Mouse (Mus musculus) limb, embryonic 12.5 days (tissue): ENCODE measurements around the gene Rad51d. TPM values are rescaled to one million over a fixed set of nuclear protein-coding genes. Genes with fewer than 3 reads are reported as not detected.
"Not testable (repeated sequence)": the region's sequence is repeated elsewhere in the genome, so short reads cannot be mapped to it uniquely, and the experiment has no call there.

Experiments
- ATAC-seq: fragments of 200-750 bp; cut with Nextera tagmentation; 2 replicates; pipeline ENCODE4 v1.8.0; 2017; ENCODE audit warnings: low read depth, moderate TSS enrichment; ENCODE audit not compliant: insufficient number of reproducible peaks, insufficient read depth, low FRiP score, low TSS enrichment
- H3K27ac ChIP-seq: fragments of 300-500 bp; sonication (generic); 2 replicates; pipeline ENCODE4 v1.5.1; 2016; ENCODE audit warnings: mild to moderate bottlenecking, moderate library complexity
- H3K27me3 ChIP-seq: fragments of 300-500 bp; sonication (generic); 2 replicates; pipeline ENCODE4 v1.6.1; 2016; ENCODE audit warnings: mild to moderate bottlenecking, moderate library complexity
- H3K36me3 ChIP-seq: fragments of 300-500 bp; sonication (generic); 2 replicates; pipeline ENCODE4 v1.6.1; 2016; ENCODE audit warnings: mild to moderate bottlenecking, moderate library complexity
- H3K4me1 ChIP-seq: fragments of 300-500 bp; sonication (generic); replicated peaks from 2 replicates; pipeline ENCODE4 v1.6.1; 2016
- H3K4me2 ChIP-seq: fragments of 300-500 bp; sonication (generic); 2 replicates; pipeline ENCODE4 v1.6.1; 2016; ENCODE audit warnings: mild to moderate bottlenecking, moderate library complexity
- H3K4me3 ChIP-seq: fragments of 300-500 bp; sonication (generic); replicated peaks from 2 replicates; pipeline ENCODE4 v1.5.1; 2016; ENCODE audit warnings: mild to moderate bottlenecking
- H3K9ac ChIP-seq: fragments of 300-500 bp; sonication (generic); replicated peaks from 2 replicates; pipeline ENCODE4 v1.6.1; 2016; ENCODE audit warnings: mild to moderate bottlenecking, moderate library complexity
- H3K9me3 ChIP-seq: fragments of 300-500 bp; sonication (generic); 2 replicates; pipeline ENCODE4 v1.6.1; 2016; ENCODE audit warnings: mild to moderate bottlenecking, moderate library complexity
- WGBS: fragments of 180-500 bp; shearing (Covaris S2); methylation state at CpG from one replicate; pipeline ENCODE4 v1.1.7; 2016; 5-methylcytosine and 5-hydroxymethylcytosine counted together
- polyA plus RNA-seq: library from polyadenylated mRNA; unstranded; fragments of >200 nt; fragmentation: Nextera tagmentation; extraction: Ambion mirVana; gene quantifications from 2 replicates; pipeline ENCODE4 v1.2.1, GENCODE M21; 2016

The Rad51d gene
- polyA plus RNA-seq, 1 experiment from 2014 or later, result 10.3 TPM

GRCm38 (mm10) chr11:82838511-82838910 is 51.9 kb downstream of the Rad51d start:
- no peak overlapping the region for H3K4me2 ChIP-seq
- H3K9ac ChIP-seq, result no peak overlapping the region
- H3K27me3 ChIP-seq, result no peaks in the 10 kb centered on the region
- H3K4me1 ChIP-seq, result peaks cover 39% of the 10 kb centered on the region
- no peaks in the 10 kb centered on the region for H3K36me3 ChIP-seq
- ATAC-seq, result no peak
- H3K27ac ChIP-seq, result no peak overlapping the region
- WGBS, result 44% methylated on average over 5 of the region's 5 CpGs
- no peak overlapping the region for H3K4me3 ChIP-seq
- no peaks in the 10 kb centered on the region for H3K9me3 ChIP-seq

GRCm38 (mm10) chr11:82837848-82838247 is 52.6 kb downstream of the Rad51d start:
- 63% methylated on average over 7 of the region's 7 CpGs for WGBS
- H3K36me3 ChIP-seq, result no peaks in the 10 kb centered on the region
- no peak overlapping the region for H3K9ac ChIP-seq
- peaks cover 39% of the 10 kb centered on the region for H3K4me1 ChIP-seq
- H3K4me3 ChIP-seq, result no peak overlapping the region
- H3K27me3 ChIP-seq, result no peaks in the 10 kb centered on the region
- no peak for ATAC-seq
- H3K9me3 ChIP-seq, result no peaks in the 10 kb centered on the region
- H3K4me2 ChIP-seq, result no peak overlapping the region
- 0 out of 2 replicates have a peak overlapping the region, but pooled peaks have one; percentile 41 for H3K27ac ChIP-seq

- peaks cover 39% of the 10 kb centered on the region for H3K4me1 ChIP-seq
- no peaks in the 10 kb centered on the region for H3K36me3 ChIP-seq
- H3K27me3 ChIP-seq, result no peaks in the 10 kb centered on the region
- ATAC-seq, result no peak
- H3K4me2 ChIP-seq, result no peak overlapping the region
- H3K9ac ChIP-seq, result no peak overlapping the region
- 33% methylated on average over 7 of the region's 7 CpGs for WGBS
- 0 out of 2 replicates have a peak overlapping the region, but pooled peaks have one; percentile 80 for H3K27ac ChIP-seq
- no peak overlapping the region for H3K4me3 ChIP-seq
- no peaks in the 10 kb centered on the region for H3K9me3 ChIP-seq
Measured at GRCm38 (mm10) chr11:82837192-82837591, 53.2 kb downstream of the Rad51d start.

GRCm38 (mm10) chr11:82835616-82836432 is 54.6 kb downstream of the Rad51d start:
- no peaks in the 10 kb centered on the region for H3K27me3 ChIP-seq
- no peaks in the 10 kb centered on the region for H3K36me3 ChIP-seq
- H3K4me2 ChIP-seq, result no peak overlapping the region
- peaks cover 52% of the 10 kb centered on the region for H3K4me1 ChIP-seq
- ATAC-seq, result no peak
- peak overlapping the region; percentile 80 for H3K27ac ChIP-seq
- WGBS, result 45% methylated on average over 11 of the region's 11 CpGs
- H3K9ac ChIP-seq, result no peak overlapping the region
- no peak overlapping the region for H3K4me3 ChIP-seq
- H3K9me3 ChIP-seq, result no peaks in the 10 kb centered on the region

GRCm38 (mm10) chr11:82834359-82834758 is 56.1 kb downstream of the Rad51d start:
- not testable (repeated sequence) for H3K4me3 ChIP-seq, H3K36me3 ChIP-seq, ATAC-seq, H3K9ac ChIP-seq, H3K9me3 ChIP-seq, H3K27ac ChIP-seq, H3K4me2 ChIP-seq, H3K27me3 ChIP-seq
- H3K4me1 ChIP-seq, result peaks cover 53% of the 10 kb centered on the region
- WGBS, result 85% methylated on average over 7 of the region's 7 CpGs

- 90% methylated on average over 8 of the region's 8 CpGs for WGBS
- ATAC-seq, result no peak
- Histone ChIP-seq H3K9me3 (no peaks in the 10 kb centered on the region), H3K27ac (no peak overlapping the region), H3K27me3 (no peaks in the 10 kb centered on the region), H3K4me1 (peaks cover 53% of the 10 kb centered on the region), H3K36me3 (no peaks in the 10 kb centered on the region), H3K4me2 (no peak overlapping the region), H3K9ac (no peak overlapping the region), H3K4me3 (no peak overlapping the region)
Measured at GRCm38 (mm10) chr11:82833929-82834328, 56.5 kb downstream of the Rad51d start.

- not testable (repeated sequence) for ATAC-seq, H3K36me3 ChIP-seq
- 83% methylated on average over 10 of the region's 10 CpGs for WGBS
Measured at GRCm38 (mm10) chr11:82832402-82832801, 58.0 kb downstream of the Rad51d start.

GRCm38 (mm10) chr11:82831008-82831893 is 59.2 kb downstream of the Rad51d start:
- Histone ChIP-seq H3K4me3 (no peak overlapping the region), H3K4me1 (peaks cover 30% of the 10 kb centered on the region), H3K27ac (peak overlapping the region; percentile 29), H3K27me3 (no peaks in the 10 kb centered on the region), H3K9me3 (no peaks in the 10 kb centered on the region), H3K36me3 (no peaks in the 10 kb centered on the region), H3K4me2 (peak overlapping the region; percentile 32), H3K9ac (no peak overlapping the region; the same call in 1 of the 2 replicates)
- ATAC-seq, result no peak; the same call in 1 of the 2 replicates
- 15% methylated on average over 10 of the region's 10 CpGs for WGBS

More at GRCm38 (mm10) chr11:82832402-82832801, 58.0 kb downstream of the Rad51d start:
- not testable (repeated sequence) for H3K4me2 ChIP-seq, H3K9ac ChIP-seq, H3K4me3 ChIP-seq, H3K27ac ChIP-seq, H3K27me3 ChIP-seq, H3K9me3 ChIP-seq
- peaks cover 38% of the 10 kb centered on the region for H3K4me1 ChIP-seq

GRCm38 (mm10) chr11:82826818-82827217 is 63.6 kb downstream of the Rad51d start:
- no peaks in the 10 kb centered on the region for H3K36me3 ChIP-seq
- H3K27me3 ChIP-seq, result no peaks in the 10 kb centered on the region
- no peak overlapping the region for H3K27ac ChIP-seq
- no peak overlapping the region for H3K4me2 ChIP-seq
- no peak overlapping the region for H3K9ac ChIP-seq
- H3K9me3 ChIP-seq, result no peaks in the 10 kb centered on the region
- peaks cover 12% of the 10 kb centered on the region for H3K4me1 ChIP-seq
- no peak for ATAC-seq
- no peak overlapping the region for H3K4me3 ChIP-seq
